Mouse (Mus musculus): ENCODE measurements around the gene Serhl. TPM values are rescaled to one million over a fixed set of nuclear protein-coding genes. Genes with fewer than 3 reads are reported as not detected.

Serhl gene
- polyA plus RNA-seq, 1 experiment from 2014 or later: 77.1 TPM

DNA sequence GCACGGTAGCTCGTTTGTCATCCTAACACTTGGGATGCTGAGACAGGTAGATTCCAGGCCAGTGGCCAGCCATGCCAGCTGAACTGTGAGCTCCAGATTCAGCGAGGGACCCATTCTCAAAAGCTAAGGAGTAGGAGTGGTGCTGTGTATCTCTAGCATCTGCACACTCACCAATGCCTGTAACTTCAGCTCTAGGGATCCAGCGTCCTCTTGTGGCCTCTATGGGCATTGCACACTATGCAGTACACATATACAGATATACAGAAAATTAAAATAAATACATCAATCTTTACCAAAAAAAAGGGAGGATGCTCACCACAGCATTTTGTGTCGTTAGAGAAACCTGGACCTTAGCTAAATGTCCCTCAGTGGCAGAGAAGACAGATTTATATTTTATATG, 17.6 kb upstream of the Serhl start:
- 79% methylated on average over 5 of the region's 5 CpGs for WGBS
- H3K9ac ChIP-seq (ENCODE audit: low read length): no peak overlapping the region

GRCm38 (mm10) chr15:83074179-83074578, 15.1 kb upstream of the Serhl start:
- no peaks in the 10 kb centered on the region for H3K27me3 ChIP-seq (ENCODE audit: control insufficient read depth, insufficient read depth, low read length)
- no peak overlapping the region for H3K4me3 ChIP-seq (ENCODE audit: low read length)
- ATAC-seq (replicated peaks; ENCODE audit: extremely low read depth, insufficient read depth, low FRiP score): no peak
- no peak overlapping the region for H3K27ac ChIP-seq (ENCODE audit: low read length)
- H3K36me3 ChIP-seq (ENCODE audit: control insufficient read depth, insufficient read depth): no peaks in the 10 kb centered on the region
- no peaks in the 10 kb centered on the region for H3K9me3 ChIP-seq (replicated peaks; ENCODE audit: control insufficient read depth, low read length)
- peaks cover 5% of the 10 kb centered on the region for H3K4me1 ChIP-seq (ENCODE audit: control insufficient read depth, insufficient read depth, low read length)
- 53% methylated on average over 4 of the region's 4 CpGs for whole genome bisulfite sequencing
- no peak overlapping the region for H3K4me2 ChIP-seq (ENCODE audit: low read depth, low read length)
- no peak overlapping the region for H3K9ac ChIP-seq (ENCODE audit: low read length)

More for the DNA sequence above, 17.6 kb upstream of the Serhl start:
- ATAC-seq (replicated peaks; ENCODE audit: extremely low read depth, insufficient read depth, low FRiP score): no peak
- H3K9me3 ChIP-seq (replicated peaks; ENCODE audit: control insufficient read depth, low read length): no peaks in the 10 kb centered on the region
- H3K27me3 ChIP-seq (ENCODE audit: control insufficient read depth, insufficient read depth, low read length): no peaks in the 10 kb centered on the region
- H3K36me3 ChIP-seq (ENCODE audit: control insufficient read depth, insufficient read depth): no peaks in the 10 kb centered on the region
- peaks cover 5% of the 10 kb centered on the region for H3K4me1 ChIP-seq (ENCODE audit: control insufficient read depth, insufficient read depth, low read length)
- H3K4me3 ChIP-seq (ENCODE audit: low read length): no peak overlapping the region
- H3K27ac ChIP-seq (ENCODE audit: low read length): no peak overlapping the region
- no peak overlapping the region for H3K4me2 ChIP-seq (ENCODE audit: low read depth, low read length)

DNA sequence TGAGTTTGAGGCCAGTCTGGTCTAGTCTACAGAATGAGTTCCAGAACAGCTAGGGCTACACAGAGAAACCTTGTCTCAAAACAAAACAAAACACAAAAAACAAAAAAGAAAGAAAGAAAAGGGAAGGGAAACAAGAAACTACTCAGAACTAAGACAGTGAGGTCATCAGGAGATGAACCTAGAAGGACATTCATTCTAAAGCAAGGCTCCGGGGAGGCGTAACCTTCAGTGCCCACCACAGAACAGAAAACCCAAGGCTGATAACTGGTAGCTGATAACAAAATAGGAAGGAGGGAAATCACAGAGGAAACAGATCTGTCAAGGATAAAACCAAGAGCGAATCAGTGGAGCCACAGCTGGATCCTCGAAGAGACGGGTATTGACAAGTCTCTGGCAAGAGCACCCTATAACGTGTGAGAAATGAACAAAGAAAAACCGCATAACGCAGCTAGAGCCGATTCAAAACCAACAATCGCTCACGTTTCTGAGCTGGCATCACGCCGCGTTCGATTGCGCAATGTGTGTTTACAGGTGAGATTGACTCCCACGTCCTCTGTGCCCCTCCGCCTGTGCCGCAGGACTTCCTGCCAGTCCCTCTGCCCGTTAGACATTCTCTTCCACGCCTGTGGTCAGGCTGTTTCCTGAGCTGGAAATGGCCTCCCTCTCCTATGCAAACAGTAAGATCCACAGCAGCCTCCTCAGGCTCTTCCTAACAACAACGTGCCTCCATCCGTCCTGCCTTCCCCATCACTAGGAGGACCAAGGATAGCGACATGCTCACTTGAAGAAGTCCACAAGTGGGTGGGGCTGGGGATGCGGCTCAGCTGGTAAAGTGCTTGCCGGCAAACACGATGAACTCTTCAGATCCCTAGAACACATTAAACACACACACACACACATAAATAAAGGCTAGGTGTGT, 13.4 kb upstream of the Serhl start:
- H3K27me3 ChIP-seq (ENCODE audit: control insufficient read depth, insufficient read depth, low read length): no peaks in the 10 kb centered on the region
- no peak overlapping the region for H3K4me2 ChIP-seq (ENCODE audit: low read depth, low read length)
- H3K36me3 ChIP-seq (ENCODE audit: control insufficient read depth, insufficient read depth): no peaks in the 10 kb centered on the region
- WGBS: 43% methylated on average over 27 of the region's 27 CpGs
- no peaks in the 10 kb centered on the region for H3K9me3 ChIP-seq (replicated peaks; ENCODE audit: control insufficient read depth, low read length)
- H3K4me3 ChIP-seq (ENCODE audit: low read length): no peak overlapping the region
- no peaks in the 10 kb centered on the region for H3K4me1 ChIP-seq (ENCODE audit: control insufficient read depth, insufficient read depth, low read length)
- no peak for ATAC-seq (replicated peaks; ENCODE audit: extremely low read depth, insufficient read depth, low FRiP score)
- H3K27ac ChIP-seq (ENCODE audit: low read length): no peak overlapping the region
- H3K9ac ChIP-seq (ENCODE audit: low read length): no peak overlapping the region

DNA sequence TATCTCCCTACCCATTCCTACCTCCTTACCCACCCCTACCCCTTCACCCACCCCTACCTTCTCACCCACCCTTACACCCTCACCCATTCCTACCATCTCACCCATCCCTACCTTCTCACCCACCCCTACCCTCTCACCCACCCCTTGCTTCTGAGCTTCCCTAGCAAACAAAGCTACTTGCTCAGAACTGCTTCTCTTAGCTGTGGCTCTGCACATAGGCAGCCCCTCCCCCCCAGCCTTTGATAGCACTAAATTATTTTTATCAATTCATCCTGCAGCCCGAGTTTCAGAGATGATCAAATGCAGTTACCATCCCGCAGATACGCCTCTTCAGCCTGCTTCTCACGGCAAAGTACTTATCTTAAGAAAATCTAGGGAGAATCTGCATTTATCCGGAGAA, 5.8 kb upstream of the Serhl start:
- 0 out of 2 replicates have a peak, but pooled peaks cover 2% of the 10 kb centered on the region for H3K27me3 ChIP-seq (ENCODE audit: control insufficient read depth, insufficient read depth, low read length)
- 0 out of 2 replicates have a peak, but pooled peaks cover 2% of the 10 kb centered on the region for H3K4me1 ChIP-seq (ENCODE audit: control insufficient read depth, insufficient read depth, low read length)
- no peak overlapping the region for H3K27ac ChIP-seq (ENCODE audit: low read length)
- WGBS: 69% methylated on average over 5 of the region's 5 CpGs
- H3K36me3 ChIP-seq (ENCODE audit: control insufficient read depth, insufficient read depth): no peaks in the 10 kb centered on the region
- no peak overlapping the region for H3K4me2 ChIP-seq (ENCODE audit: low read depth, low read length)
- no peak overlapping the region for H3K9ac ChIP-seq (ENCODE audit: low read length)
- H3K4me3 ChIP-seq (ENCODE audit: low read length): no peak overlapping the region
- no peak for ATAC-seq (replicated peaks; ENCODE audit: extremely low read depth, insufficient read depth, low FRiP score)
- H3K9me3 ChIP-seq (replicated peaks; ENCODE audit: control insufficient read depth, low read length): no peaks in the 10 kb centered on the region

DNA sequence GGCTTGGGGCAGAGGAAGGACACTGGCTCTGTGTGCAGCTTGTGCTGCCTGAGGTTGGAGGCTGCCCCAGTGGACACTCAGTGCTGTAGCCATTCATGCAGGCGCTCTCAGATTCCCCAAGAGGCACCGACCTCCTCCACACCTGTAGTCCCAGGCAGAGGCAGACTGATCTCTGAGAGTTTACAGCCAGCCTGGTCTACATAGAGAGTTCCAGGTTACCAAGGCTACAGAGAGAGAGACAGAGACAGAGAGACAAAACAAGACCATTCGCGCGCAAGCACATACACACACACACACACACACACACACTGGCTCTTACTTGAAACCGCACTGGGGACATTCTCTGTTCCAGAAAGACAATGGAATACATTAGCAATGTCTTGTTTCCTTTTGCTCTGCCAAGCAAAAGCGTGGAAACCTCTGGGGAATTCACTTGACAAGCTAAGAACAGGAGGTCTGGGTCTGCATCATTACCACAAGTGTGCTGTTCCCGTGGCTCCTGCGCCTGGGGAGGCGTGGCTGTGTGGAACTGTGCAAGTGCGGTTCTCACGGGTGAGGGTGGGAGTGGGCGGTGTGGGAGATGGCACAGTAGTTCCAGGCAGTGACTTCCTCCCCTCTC, 5.2 kb upstream of the Serhl start:
- Histone ChIP-seq H3K9ac (ENCODE audit: low read length) (no peak overlapping the region), H3K4me2 (ENCODE audit: low read depth, low read length) (no peak overlapping the region), H3K36me3 (ENCODE audit: control insufficient read depth, insufficient read depth) (no peaks in the 10 kb centered on the region), H3K27ac (ENCODE audit: low read length) (no peak overlapping the region), H3K4me3 (ENCODE audit: low read length) (no peak overlapping the region), H3K4me1 (ENCODE audit: control insufficient read depth, insufficient read depth, low read length) (0 out of 2 replicates have a peak, but pooled peaks cover 3% of the 10 kb centered on the region), H3K27me3 (ENCODE audit: control insufficient read depth, insufficient read depth, low read length) (peaks cover 5% of the 10 kb centered on the region; the same call in 1 of the 2 replicates), H3K9me3 (replicated peaks; ENCODE audit: control insufficient read depth, low read length) (no peaks in the 10 kb centered on the region)
- 57% methylated on average over 13 of the region's 13 CpGs for WGBS
- peak; percentile 58 for ATAC-seq (replicated peaks; ENCODE audit: extremely low read depth, insufficient read depth, low FRiP score)

DNA sequence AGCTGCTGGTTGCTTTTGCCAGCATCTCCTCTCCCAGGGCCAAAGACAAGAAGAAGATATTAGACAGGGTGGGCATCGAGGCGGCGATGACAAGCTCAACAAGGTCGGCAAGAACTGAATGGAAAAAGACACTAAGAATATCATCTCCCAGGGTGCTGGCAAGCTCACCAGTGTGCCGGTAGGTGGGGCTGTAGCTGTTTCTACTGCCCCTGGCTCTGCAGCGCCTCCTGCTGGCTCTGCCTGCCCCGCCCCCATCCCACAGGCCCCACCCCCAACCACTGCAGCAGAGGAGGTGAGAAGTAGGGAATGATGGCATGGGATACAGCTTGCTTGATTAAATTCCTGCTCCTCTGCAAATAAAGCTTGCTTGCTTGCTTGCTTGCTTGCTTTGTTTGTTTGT, 3.4 kb upstream of the Serhl start:
- H3K27ac ChIP-seq (ENCODE audit: low read length): no peak overlapping the region
- H3K27me3 ChIP-seq (ENCODE audit: control insufficient read depth, insufficient read depth, low read length): peaks cover 12% of the 10 kb centered on the region
- 19% methylated on average over 7 of the region's 7 CpGs for WGBS
- no peak overlapping the region for H3K9ac ChIP-seq (ENCODE audit: low read length)
- H3K4me3 ChIP-seq (ENCODE audit: low read length): no peak overlapping the region
- H3K36me3 ChIP-seq (ENCODE audit: control insufficient read depth, insufficient read depth): no peaks in the 10 kb centered on the region
- H3K9me3 ChIP-seq (replicated peaks; ENCODE audit: control insufficient read depth, low read length): no peaks in the 10 kb centered on the region
- 0 out of 2 replicates have a peak, but pooled peaks cover 4% of the 10 kb centered on the region for H3K4me1 ChIP-seq (ENCODE audit: control insufficient read depth, insufficient read depth, low read length)
- no peak for ATAC-seq (replicated peaks; ENCODE audit: extremely low read depth, insufficient read depth, low FRiP score)
- no peak overlapping the region for H3K4me2 ChIP-seq (ENCODE audit: low read depth, low read length)

DNA sequence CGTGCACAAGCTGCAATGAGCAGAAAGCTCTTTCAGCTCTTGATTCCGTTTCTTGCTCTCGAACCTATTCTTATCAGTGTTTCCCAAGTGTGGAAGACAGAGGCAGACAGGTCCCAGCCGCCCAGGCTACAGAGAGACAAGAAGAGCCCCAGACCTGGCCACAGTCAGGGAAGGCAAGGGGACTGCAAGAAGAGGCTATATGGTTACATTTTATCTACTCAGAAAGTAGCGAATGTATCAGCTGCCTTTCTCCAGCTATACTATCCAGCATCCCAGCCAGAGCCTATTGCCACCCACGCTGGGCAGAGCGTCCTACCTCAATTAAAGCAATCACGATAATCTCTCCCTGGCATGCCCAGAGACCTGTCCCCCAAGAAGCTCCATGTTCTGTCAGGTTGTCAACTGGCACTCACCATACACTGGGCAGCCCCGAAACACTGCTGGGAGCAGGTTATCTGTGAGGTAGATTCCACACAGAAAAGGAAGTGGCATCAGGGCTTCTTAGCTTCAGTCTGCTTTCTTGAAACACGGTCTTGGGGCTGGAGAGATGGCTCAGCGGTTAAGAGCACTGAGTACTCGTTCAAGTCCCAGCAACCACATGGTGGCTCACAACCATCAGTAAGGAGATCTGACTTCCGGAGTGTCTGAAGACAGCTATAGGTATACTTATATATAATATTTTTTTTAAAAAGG, 2.5 kb upstream of the Serhl start:
- H3K9ac ChIP-seq (ENCODE audit: low read length): no peak overlapping the region
- WGBS: 56% methylated on average over 13 of the region's 13 CpGs
- no peak overlapping the region for H3K4me2 ChIP-seq (ENCODE audit: low read depth, low read length)
- 0 out of 2 replicates have a peak, but pooled peaks cover 4% of the 10 kb centered on the region for H3K4me1 ChIP-seq (ENCODE audit: control insufficient read depth, insufficient read depth, low read length)
- H3K27ac ChIP-seq (ENCODE audit: low read length): no peak overlapping the region
- H3K27me3 ChIP-seq (ENCODE audit: control insufficient read depth, insufficient read depth, low read length): peaks cover 12% of the 10 kb centered on the region
- H3K9me3 ChIP-seq (replicated peaks; ENCODE audit: control insufficient read depth, low read length): no peaks in the 10 kb centered on the region
- ATAC-seq (replicated peaks; ENCODE audit: extremely low read depth, insufficient read depth, low FRiP score): no peak
- no peaks in the 10 kb centered on the region for H3K36me3 ChIP-seq (ENCODE audit: control insufficient read depth, insufficient read depth)
- no peak overlapping the region for H3K4me3 ChIP-seq (ENCODE audit: low read length)

DNA sequence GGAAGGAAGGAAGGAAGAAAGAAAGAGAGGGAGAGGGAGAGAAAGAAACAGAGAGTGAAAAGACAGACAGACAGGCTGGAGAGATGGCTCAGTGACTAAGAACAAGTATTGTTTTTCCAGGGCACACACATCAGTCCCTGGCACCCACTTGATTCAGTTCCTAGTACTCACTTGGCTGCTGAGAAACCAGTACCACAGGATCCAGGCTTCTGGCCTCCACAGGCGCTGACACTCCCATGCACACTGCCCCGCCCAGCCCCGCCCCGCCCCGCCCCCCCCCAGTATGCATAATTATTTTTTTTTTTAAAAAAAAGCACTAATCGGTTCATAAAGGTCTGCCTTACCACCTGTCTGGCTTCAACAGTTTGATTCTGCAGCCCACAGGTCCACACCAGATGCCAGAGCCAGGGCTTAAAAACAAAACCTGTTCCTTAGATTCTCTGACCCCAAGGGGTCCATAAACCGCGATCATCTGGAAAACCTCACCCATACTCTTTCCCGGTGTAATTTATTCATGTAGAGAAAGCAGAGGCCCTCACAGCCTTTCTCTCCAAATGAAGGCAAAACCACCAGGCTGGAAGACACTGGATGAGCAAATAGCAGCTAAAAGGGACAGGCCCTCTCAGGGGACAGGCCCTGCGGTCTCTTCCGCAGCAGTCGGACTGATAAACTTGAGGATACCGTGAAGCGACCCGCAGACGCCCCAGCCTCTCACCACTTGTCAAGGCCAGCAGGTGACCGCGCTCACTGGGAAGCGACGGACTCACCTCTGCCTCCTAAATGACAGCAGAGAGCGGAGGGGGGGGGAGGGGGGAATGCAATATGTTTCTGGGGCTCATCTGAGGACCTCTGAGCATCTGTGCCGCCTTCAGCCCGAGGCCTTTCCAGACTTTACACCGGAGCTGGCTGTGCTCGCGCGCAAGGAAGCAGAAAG, 544 bp upstream of the Serhl start:
- no peak overlapping the region for H3K9ac ChIP-seq (ENCODE audit: low read length)
- no peak for ATAC-seq (replicated peaks; ENCODE audit: extremely low read depth, insufficient read depth, low FRiP score)
- H3K4me1 ChIP-seq (ENCODE audit: control insufficient read depth, insufficient read depth, low read length): 0 out of 2 replicates have a peak, but pooled peaks cover 4% of the 10 kb centered on the region
- no peaks in the 10 kb centered on the region for H3K36me3 ChIP-seq (ENCODE audit: control insufficient read depth, insufficient read depth)
- H3K9me3 ChIP-seq (replicated peaks; ENCODE audit: control insufficient read depth, low read length): no peaks in the 10 kb centered on the region
- WGBS: 12% methylated on average over 27 of the region's 27 CpGs
- H3K4me2 ChIP-seq (ENCODE audit: low read depth, low read length): no peak overlapping the region
- H3K27me3 ChIP-seq (ENCODE audit: control insufficient read depth, insufficient read depth, low read length): peaks cover 12% of the 10 kb centered on the region
- no peak overlapping the region for H3K27ac ChIP-seq (ENCODE audit: low read length)
- no peak overlapping the region for H3K4me3 ChIP-seq (ENCODE audit: low read length)

Data from heart, embryonic 16.5 days (tissue).